Mouse (Mus musculus): Measurements from ENCODE around the gene Fxyd3. TPM values are rescaled to one million over a fixed set of nuclear protein-coding genes. Genes with fewer than 3 reads are reported as not detected.

Gene Fxyd3
- polyA plus RNA-seq, 1 experiment from 2014 or later = 1.1 TPM

GRCm38 (mm10) chr7:31113800-31114199 is 37.3 kb upstream of the Fxyd3 start:
- no peak overlapping the region for H3K4me3 ChIP-seq (replicated peaks)
- H3K27me3 ChIP-seq = peaks cover 24% of the 10 kb centered on the region; the same call in 1 of the 2 replicates
- no peak overlapping the region for H3K4me2 ChIP-seq
- H3K9me3 ChIP-seq = no peaks in the 10 kb centered on the region
- no peaks in the 10 kb centered on the region for H3K36me3 ChIP-seq (replicated peaks)
- H3K4me1 ChIP-seq = peaks cover 3% of the 10 kb centered on the region; the same call in 1 of the 2 replicates
- WGBS = 76% methylated on average over 6 of the region's 6 CpGs
- no peak for ATAC-seq (ENCODE audit: low FRiP score)
- H3K27ac ChIP-seq = no peak overlapping the region
- H3K9ac ChIP-seq = no peak overlapping the region

- H3K9me3 ChIP-seq = no peaks in the 10 kb centered on the region
- H3K27me3 ChIP-seq = peaks cover 21% of the 10 kb centered on the region; the same call in 1 of the 2 replicates
- 20% methylated on average over 4 of the region's 4 CpGs for WGBS
- peaks cover 3% of the 10 kb centered on the region; the same call in 1 of the 2 replicates for H3K4me1 ChIP-seq
- no peak overlapping the region for H3K9ac ChIP-seq
- no peak overlapping the region for H3K4me3 ChIP-seq (replicated peaks)
- H3K36me3 ChIP-seq (replicated peaks) = no peaks in the 10 kb centered on the region
- H3K27ac ChIP-seq = no peak overlapping the region
- no peak for ATAC-seq (ENCODE audit: low FRiP score)
- no peak overlapping the region for H3K4me2 ChIP-seq
Measured at GRCm38 (mm10) chr7:31112036-31112435, 35.5 kb upstream of the Fxyd3 start.

GRCm38 (mm10) chr7:31110861-31111385 is 34.4 kb upstream of the Fxyd3 start:
- H3K36me3 ChIP-seq (replicated peaks) = no peaks in the 10 kb centered on the region
- peaks cover 3% of the 10 kb centered on the region; the same call in 1 of the 2 replicates for H3K4me1 ChIP-seq
- no peaks in the 10 kb centered on the region for H3K9me3 ChIP-seq
- H3K9ac ChIP-seq = no peak overlapping the region
- no peak overlapping the region for H3K4me3 ChIP-seq (replicated peaks)
- peaks cover 15% of the 10 kb centered on the region; the same call in 1 of the 2 replicates for H3K27me3 ChIP-seq
- no peak for ATAC-seq (ENCODE audit: low FRiP score)
- H3K27ac ChIP-seq = no peak overlapping the region
- WGBS = 86% methylated on average over 15 of the region's 15 CpGs
- no peak overlapping the region for H3K4me2 ChIP-seq

GRCm38 (mm10) chr7:31109796-31110195 is 33.3 kb upstream of the Fxyd3 start:
- H3K4me1 ChIP-seq = peaks cover 3% of the 10 kb centered on the region; the same call in 1 of the 2 replicates
- ATAC-seq (ENCODE audit: low FRiP score) = no peak
- H3K36me3 ChIP-seq (replicated peaks) = no peaks in the 10 kb centered on the region
- H3K27me3 ChIP-seq = 0 out of 2 replicates have a peak, but pooled peaks cover 11% of the 10 kb centered on the region
- no peak overlapping the region for H3K4me2 ChIP-seq
- no peak overlapping the region for H3K9ac ChIP-seq
- H3K4me3 ChIP-seq (replicated peaks) = no peak overlapping the region
- WGBS = 90% methylated on average over 5 of the region's 5 CpGs
- no peak overlapping the region for H3K27ac ChIP-seq
- H3K9me3 ChIP-seq = no peaks in the 10 kb centered on the region

- Histone ChIP-seq H3K27me3 (0 out of 2 replicates have a peak, but pooled peaks cover 5% of the 10 kb centered on the region), H3K27ac (no peak overlapping the region), H3K9ac (no peak overlapping the region), H3K4me1 (peaks cover 3% of the 10 kb centered on the region; the same call in 1 of the 2 replicates), H3K36me3 (replicated peaks) (no peaks in the 10 kb centered on the region), H3K9me3 (no peaks in the 10 kb centered on the region), H3K4me3 (replicated peaks) (no peak overlapping the region), H3K4me2 (no peak overlapping the region)
- ATAC-seq (ENCODE audit: low FRiP score) = no peak
- WGBS = 51% methylated on average over 7 of the region's 7 CpGs
Measured at GRCm38 (mm10) chr7:31109091-31109490, 32.6 kb upstream of the Fxyd3 start.

GRCm38 (mm10) chr7:31107781-31108180 is 31.3 kb upstream of the Fxyd3 start:
- WGBS = 85% methylated on average over 11 of the region's 11 CpGs
- H3K27ac ChIP-seq = no peak overlapping the region
- no peak overlapping the region for H3K4me2 ChIP-seq
- ATAC-seq (ENCODE audit: low FRiP score) = no peak
- H3K9ac ChIP-seq = no peak overlapping the region
- no peak overlapping the region for H3K4me3 ChIP-seq (replicated peaks)
- no peaks in the 10 kb centered on the region for H3K27me3 ChIP-seq
- H3K9me3 ChIP-seq = no peaks in the 10 kb centered on the region
- no peaks in the 10 kb centered on the region for H3K36me3 ChIP-seq (replicated peaks)
- peaks cover 3% of the 10 kb centered on the region; the same call in 1 of the 2 replicates for H3K4me1 ChIP-seq

GRCm38 (mm10) chr7:31106166-31106565 is 29.7 kb upstream of the Fxyd3 start:
- no peak overlapping the region for H3K4me2 ChIP-seq
- H3K4me3 ChIP-seq (replicated peaks) = no peak overlapping the region
- 68% methylated on average over 3 of the region's 3 CpGs for WGBS
- H3K27me3 ChIP-seq = no peaks in the 10 kb centered on the region
- no peaks in the 10 kb centered on the region for H3K4me1 ChIP-seq
- no peaks in the 10 kb centered on the region for H3K9me3 ChIP-seq
- no peaks in the 10 kb centered on the region for H3K36me3 ChIP-seq (replicated peaks)
- no peak overlapping the region for H3K27ac ChIP-seq
- ATAC-seq (ENCODE audit: low FRiP score) = no peak
- H3K9ac ChIP-seq = no peak overlapping the region

- Histone ChIP-seq H3K27me3 (no peaks in the 10 kb centered on the region), H3K27ac (no peak overlapping the region), H3K9ac (no peak overlapping the region), H3K4me2 (no peak overlapping the region), H3K9me3 (no peaks in the 10 kb centered on the region), H3K4me1 (no peaks in the 10 kb centered on the region), H3K4me3 (replicated peaks) (no peak overlapping the region), H3K36me3 (replicated peaks) (no peaks in the 10 kb centered on the region)
- 72% methylated on average over 15 of the region's 15 CpGs for WGBS
- no peak for ATAC-seq (ENCODE audit: low FRiP score)
Measured at GRCm38 (mm10) chr7:31105061-31105768, 28.7 kb upstream of the Fxyd3 start.

GRCm38 (mm10) chr7:31100786-31101185 is 24.3 kb upstream of the Fxyd3 start:
- no peaks in the 10 kb centered on the region for H3K36me3 ChIP-seq (replicated peaks)
- no peak overlapping the region for H3K27ac ChIP-seq
- 0 out of 2 replicates have a peak, but pooled peaks cover 4% of the 10 kb centered on the region for H3K4me1 ChIP-seq
- H3K27me3 ChIP-seq = no peaks in the 10 kb centered on the region
- no peak overlapping the region for H3K4me3 ChIP-seq (replicated peaks)
- ATAC-seq (ENCODE audit: low FRiP score) = no peak
- WGBS = 84% methylated on average over 14 of the region's 14 CpGs
- H3K4me2 ChIP-seq = no peak overlapping the region
- no peak overlapping the region for H3K9ac ChIP-seq
- H3K9me3 ChIP-seq = no peaks in the 10 kb centered on the region

GRCm38 (mm10) chr7:31099612-31099982 is 23.1 kb upstream of the Fxyd3 start:
- ATAC-seq (ENCODE audit: low FRiP score) = no peak
- H3K27ac ChIP-seq = no peak overlapping the region
- no peak overlapping the region for H3K9ac ChIP-seq
- no peak overlapping the region for H3K4me2 ChIP-seq
- no peaks in the 10 kb centered on the region for H3K9me3 ChIP-seq
- H3K27me3 ChIP-seq = no peaks in the 10 kb centered on the region
- 84% methylated on average over 6 of the region's 6 CpGs for WGBS
- 0 out of 2 replicates have a peak, but pooled peaks cover 4% of the 10 kb centered on the region for H3K4me1 ChIP-seq
- H3K36me3 ChIP-seq (replicated peaks) = no peaks in the 10 kb centered on the region
- H3K4me3 ChIP-seq (replicated peaks) = no peak overlapping the region

GRCm38 (mm10) chr7:31098697-31099611 is 22.4 kb upstream of the Fxyd3 start:
- Histone ChIP-seq H3K36me3 (replicated peaks) (no peaks in the 10 kb centered on the region), H3K27me3 (no peaks in the 10 kb centered on the region), H3K4me2 (no peak overlapping the region), H3K4me3 (replicated peaks) (no peak overlapping the region), H3K27ac (no peak overlapping the region), H3K4me1 (0 out of 2 replicates have a peak, but pooled peaks cover 4% of the 10 kb centered on the region), H3K9ac (no peak overlapping the region), H3K9me3 (no peaks in the 10 kb centered on the region)
- ATAC-seq (ENCODE audit: low FRiP score) = no peak
- 81% methylated on average over 22 of the region's 22 CpGs for WGBS

GRCm38 (mm10) chr7:31097583-31098248 is 21.2 kb upstream of the Fxyd3 start:
- no peaks in the 10 kb centered on the region for H3K9me3 ChIP-seq
- H3K9ac ChIP-seq = no peak overlapping the region
- WGBS = 44% methylated on average over 19 of the region's 20 CpGs
- H3K4me1 ChIP-seq = 0 out of 2 replicates have a peak, but pooled peaks cover 4% of the 10 kb centered on the region
- no peaks in the 10 kb centered on the region for H3K27me3 ChIP-seq
- H3K4me2 ChIP-seq = peak overlapping the region; percentile 43
- H3K27ac ChIP-seq = no peak overlapping the region
- peak overlapping the region; percentile 23 for H3K4me3 ChIP-seq (replicated peaks)
- peak; percentile 90 for ATAC-seq (ENCODE audit: low FRiP score)
- no peaks in the 10 kb centered on the region for H3K36me3 ChIP-seq (replicated peaks)

Measured in forebrain, embryonic 12.5 days (tissue).